Mouse (Mus musculus) layer of hippocampus, adult 8-10 months (tissue): ENCODE results near the gene Dnaic1. TPM values are rescaled to one million over a fixed set of nuclear protein-coding genes. Genes with fewer than 3 reads are reported as not detected.
A peak's percentile ranks its signal among the peaks of the same experiment; 100 is the strongest.
"Not testable (repeated sequence)": the region's sequence is repeated elsewhere in the genome, so short reads cannot be mapped to it uniquely, and the experiment has no call there.

Experiments
- DNase-seq, 2 experiments: peaks; one replicate each; pipeline ENCODE4 v3.0.0; 2022; ENCODE audit warnings: low spot score in 2 of 2
- total RNA-seq, 4 experiments: library from RNA; stranded (reverse); gene quantifications; 2 replicates each; pipeline ENCODE4 v1.2.4; 2022

Gene Dnaic1
- total RNA-seq, 4 experiments from 2014 or later, result 3.6 to 8.4 (median 5.9) TPM

DNA sequence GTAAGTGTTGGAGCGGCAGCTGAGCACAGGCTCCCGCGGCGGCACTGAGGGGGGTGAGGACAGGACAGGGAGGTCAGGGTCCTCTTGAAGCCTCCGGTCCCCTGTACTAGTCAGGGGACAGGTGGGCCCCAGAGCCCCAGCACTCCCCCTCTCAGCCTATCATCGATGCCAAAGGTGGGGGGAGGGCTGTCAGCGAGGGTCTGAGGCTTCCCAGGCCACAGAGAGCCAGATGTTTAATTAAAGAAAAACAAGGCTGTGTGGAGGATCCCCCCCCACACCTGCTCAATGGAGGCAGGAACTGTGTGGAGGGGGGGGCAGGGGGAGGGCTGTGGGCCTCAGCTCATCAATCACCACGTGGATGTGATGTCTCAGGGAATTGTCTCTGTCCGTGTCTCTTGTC, 94.0 kb downstream of the Dnaic1 start:
- no peak for DNase-seq

DNA sequence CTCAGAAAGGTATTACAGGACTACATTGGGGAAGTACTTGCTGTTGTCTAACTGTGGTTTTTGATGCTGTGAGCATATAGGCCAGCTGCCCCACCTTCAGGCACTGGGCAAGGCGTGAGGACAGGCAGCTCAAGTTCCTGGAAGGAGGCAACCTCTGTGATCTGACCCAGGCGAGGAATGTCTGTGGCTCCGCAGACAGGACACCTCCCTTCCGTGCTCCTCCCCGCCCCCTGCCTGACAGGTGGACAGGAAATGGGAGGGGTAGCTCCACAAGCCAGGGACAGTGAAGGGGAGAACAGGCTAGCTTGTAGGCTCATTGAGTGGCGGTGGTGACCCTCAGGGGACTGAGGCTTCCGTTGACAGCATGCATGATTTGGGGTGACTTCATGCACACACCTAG, 95.0 kb downstream of the Dnaic1 start:
- DNase-seq, result no peak

DNA sequence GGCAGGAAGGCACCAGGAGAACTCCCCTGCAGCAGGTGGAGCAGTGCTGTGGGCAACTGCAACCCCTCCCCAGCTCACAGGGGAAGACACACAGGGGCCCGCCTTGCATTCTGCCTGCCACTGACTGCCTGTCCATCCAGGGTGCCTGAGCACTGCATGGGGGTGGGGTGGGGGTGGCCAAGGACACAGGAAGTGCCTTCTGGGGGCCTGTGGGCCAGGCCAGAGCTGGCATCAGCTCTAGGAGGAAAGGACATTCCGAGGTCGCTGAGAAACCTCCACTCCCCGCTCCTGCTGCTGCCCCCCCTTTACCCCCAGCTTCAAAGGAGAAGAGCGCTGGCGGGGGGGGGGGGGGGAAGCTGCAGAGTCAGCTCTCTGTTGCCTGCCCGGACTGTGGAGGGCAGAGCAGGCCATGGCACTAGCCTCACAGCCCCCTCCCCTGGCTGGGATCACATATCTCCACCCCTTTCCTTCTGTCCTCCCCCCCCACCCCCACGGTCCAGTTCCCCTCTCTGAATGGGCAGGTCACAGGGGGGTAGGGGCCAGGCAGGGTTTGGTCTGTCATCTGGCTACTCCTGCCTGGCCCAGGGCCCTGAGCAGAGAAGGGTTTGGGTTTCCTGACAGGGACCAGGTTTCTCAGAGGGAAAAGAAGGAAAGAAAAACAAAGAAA, 95.6 kb downstream of the Dnaic1 start:
- DNase-seq, result no peak

DNA sequence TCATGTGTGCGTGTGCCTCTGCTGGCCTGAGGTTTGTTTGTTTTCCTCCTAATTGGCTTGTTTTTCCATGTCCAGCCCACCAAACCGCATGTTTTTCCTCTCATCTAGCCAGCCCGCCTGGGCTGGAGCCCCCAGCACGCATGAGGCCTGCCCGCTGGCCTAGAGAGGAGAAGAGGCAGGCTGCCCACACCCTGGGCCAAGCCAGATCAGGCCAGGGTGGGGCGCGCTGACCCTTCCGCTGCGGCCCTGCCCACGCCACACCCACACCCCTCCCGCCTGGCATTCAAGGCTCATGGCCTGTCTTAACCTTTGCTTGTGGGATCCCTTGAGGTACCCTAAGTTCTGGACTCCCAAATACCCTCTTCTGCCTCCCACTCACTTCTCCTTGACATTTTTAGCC, 97.1 kb downstream of the Dnaic1 start:
- no peak for DNase-seq

DNA sequence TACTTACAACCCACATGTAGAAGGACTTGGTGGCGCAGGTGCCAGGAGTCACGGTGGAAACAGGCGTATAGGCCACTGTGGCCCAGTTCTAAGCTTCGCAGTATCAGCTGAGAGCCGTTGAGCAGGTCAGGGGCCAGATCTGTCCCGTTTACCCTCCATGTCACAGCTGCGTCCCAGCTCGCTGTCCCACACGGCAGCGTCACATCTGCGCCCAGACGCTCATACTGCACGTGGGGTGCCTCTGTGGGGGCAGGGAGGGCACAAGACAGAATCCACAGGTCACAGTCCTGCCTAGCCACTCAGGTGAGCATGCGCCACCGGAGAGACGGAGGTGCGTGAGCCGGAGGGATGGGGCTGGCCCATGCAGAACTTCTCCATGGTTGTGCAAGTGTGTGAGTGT, 101.3 kb downstream of the Dnaic1 start:
- no peak for DNase-seq

DNA sequence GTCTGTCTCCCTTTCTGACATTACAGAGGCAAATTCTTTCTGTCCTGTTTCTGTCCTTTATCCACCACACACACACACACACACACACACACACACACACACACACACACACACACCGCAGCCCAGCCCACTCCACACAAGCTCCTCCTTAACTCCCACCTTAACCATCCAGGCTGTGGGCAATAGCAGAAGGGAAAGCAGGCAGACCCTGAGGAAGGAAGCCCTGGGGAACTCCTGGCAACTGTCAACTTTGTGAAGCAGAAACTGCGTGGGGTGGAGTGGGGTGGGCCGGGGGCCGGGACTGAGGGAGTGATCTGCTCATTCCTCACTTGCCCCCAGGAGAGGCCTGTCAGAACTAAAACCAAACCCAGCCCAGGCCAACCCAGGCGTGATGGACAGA, 101.9 kb downstream of the Dnaic1 start:
- DNase-seq, result no peak

DNA sequence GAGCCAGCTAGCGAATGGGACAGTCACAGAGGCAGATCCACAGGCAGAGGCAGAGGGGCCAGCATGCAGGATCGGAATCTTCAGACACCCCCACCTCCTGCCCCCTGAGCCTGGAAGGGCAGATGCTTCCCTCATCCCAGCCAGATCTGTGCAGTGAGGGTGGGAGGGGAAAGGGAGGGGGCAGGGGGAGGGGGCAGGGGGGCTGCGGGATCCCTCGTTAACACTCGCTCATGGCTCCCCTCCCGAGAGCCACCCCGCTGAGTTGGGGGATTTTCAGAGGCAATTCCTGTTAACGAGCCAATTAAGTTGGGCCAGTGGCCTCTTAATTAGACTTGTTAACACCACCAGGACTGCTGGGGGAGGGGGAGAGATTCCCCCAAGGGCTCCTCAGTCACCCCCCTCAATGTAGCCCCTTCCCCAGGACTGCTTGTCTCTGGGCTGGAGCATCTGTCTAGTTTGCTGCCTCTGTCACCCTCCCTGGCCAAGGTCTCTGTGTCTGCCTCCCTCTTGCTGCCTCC, 102.4 kb downstream of the Dnaic1 start:
- no peak for DNase-seq

DNA sequence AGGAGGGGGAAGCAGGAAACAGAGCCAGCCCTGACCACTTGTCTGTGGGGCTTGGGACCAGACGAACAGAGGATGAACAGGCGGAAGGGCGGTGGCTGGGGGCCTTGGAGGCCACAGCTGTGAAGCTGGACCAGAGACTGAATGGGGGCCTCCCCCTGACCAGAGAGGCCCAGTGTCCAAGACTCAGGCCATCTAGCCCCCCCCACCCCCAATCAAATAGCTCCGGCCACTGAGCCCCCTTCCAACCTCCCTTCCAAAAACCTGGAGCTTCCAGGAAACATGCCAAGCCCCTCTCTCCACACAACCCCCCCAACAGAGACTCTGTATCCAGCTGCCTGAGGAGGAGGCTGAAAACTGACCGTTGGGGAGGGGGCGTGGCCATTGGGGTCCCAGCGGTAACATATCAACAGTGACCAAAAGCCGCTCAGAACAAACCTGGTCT, 103.0 kb downstream of the Dnaic1 start:
- no peak for DNase-seq

DNA sequence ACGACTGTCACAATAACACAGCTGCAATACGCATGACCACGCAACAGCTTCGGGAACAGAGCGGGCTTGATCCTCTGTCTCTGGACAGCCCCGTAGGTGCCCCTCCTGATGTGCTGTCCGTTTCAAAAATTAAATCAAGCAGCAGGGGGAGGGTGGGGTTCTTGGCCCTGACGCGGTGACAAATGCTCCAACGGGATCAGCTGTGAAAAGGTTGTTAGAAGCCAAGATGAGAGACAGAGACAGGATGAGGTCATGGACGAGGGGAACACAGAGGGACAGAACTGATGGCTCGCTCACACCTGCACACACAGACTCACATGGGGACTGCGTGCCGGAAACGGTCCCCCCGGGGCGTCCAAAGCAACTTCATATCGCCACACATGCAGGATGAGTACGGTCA, 103.6 kb downstream of the Dnaic1 start:
- no peak for DNase-seq

DNA sequence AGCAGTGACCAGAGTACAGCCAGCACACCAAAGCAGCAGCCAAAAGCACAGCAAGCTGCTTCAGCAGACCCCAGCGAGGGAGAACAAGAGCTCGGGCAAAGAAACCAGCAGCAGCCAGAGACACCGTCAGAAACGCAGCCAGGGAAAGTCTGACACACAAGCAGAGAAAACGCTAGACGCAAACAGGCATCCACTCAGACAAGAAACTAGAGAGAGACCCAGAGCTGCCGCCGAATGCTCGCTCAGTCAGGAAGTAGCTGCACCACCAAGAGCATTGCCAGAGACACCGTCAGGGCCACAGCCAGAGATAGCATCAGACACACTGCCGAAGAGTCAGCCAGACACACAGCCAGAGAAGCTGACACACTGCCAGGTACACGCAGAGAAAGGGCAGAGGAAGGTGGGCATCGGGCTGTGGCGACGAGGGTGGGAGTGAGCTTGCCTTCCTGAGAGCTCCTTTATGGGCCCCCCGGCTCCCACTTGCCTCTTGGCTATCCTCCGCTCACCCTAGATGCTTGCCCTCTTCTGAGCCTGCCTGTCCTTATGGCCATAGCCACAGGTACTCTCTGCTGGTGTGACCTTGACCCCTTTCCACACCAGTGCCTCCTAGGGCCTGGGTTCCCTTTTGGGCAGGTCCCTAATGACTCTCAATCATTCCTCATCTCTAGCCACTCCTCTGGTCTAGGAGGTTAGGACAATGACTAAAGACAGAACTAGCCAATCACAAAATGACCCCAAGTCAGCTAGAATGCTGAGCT, 106.9 kb downstream of the Dnaic1 start:
- no peak for DNase-seq

DNA sequence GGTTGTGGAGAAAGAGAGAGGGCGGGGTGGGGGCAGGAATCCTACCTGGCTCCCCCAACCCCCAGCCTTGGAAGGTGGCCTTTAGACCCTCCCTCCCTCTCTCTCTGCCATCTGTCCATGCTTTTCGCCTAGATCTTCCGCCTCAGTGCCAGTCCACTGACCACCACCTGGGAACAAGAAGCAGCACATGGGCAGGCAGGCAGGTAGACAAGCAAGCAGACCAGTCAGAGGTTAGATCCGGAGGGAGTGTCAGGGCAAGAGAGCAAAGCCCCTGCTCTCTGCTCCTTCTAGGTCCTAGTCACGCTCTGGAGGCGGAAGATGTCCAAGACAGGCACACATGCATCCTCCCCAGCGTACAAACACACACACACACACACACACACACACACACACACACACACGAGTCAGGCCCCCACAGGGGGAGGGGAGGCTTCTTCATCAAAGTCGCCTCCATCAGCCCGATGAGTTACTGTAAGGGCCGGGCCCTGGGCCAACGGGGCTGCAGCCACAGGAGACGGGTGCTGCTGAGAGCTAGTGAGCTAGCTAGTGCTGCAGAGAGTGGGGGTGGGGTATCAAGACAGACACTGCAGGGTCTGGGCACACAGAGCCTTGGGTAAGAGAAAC, 107.5 kb downstream of the Dnaic1 start:
- no peak for DNase-seq

DNA sequence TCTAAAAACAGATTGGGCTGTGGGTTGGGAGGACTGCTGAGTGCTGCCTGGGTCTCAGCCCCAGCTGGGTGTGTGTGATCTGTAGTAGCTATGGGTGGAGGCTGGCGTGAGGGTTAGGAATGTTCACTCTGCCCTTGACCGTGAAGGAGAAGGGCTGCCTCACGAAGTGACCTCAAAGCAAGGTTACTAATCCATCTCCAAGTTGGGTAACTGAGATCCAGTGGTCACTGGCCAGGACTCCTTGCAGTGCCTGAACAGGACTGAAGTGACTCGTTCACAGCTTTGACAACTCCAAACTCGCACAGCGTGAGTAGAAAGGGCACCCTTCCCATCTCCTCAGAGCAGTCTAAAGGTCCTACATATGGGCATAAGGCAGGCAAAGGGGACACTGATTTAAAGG, 109.3 kb downstream of the Dnaic1 start:
- no peak for DNase-seq

DNA sequence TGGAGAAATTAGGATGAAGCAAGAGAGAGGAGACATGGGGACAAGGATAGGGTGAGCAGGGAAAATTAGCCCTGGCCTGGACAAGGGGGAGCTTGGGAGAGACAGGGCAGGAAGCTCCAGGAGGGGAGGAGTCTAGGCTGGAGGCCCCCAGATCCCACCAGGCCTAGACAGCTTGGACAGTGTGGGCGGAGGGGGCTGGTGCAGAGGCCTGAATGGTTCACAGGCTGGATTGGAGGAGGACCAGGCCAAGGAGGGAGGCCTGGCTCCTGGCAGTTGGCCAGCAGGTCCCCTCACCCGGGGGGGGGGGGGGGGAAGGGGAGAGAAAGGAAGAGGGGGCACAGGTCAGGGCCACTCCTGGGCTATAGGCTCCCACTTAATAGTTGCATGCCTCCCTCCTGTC, 109.7 kb downstream of the Dnaic1 start:
- DNase-seq, result no peak

DNA sequence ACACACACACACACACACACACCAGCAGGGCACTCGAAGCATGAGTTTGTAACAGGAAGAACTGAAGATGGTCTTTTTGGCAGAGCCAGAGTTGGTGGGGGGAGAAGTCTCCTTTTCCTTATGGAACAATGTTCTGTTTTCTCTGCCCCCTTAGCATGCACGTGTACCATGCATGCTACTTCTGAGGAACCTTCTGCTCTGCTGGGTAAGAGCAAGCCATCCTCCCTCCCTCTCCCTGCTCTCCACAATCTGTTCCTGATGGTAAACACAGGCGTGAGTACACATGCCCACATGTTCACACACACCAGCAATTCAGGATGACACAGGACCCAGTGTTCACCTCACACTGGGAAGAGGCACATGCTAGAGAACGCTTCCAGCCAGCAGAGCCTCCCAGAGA, 111.6 kb downstream of the Dnaic1 start:
- peak; percentile 60 to 70 for DNase-seq

DNA sequence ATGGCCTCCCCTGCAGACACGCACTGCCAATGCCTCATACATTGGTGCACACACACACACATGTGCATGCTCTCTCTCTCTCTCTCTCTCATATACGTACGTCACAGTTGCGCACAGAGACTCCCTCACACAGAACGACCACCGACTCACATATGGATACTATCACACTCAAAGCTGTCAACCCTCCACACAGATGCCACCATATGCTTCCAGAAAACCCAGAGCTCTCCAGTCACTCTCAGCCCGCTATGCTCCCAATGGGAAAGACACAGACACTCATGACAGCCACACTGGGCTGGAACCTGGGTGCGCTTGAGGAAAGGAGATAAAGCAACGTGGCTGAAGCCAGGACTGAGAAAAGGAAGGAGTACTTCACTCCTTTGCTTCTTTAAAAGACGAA, 112.4 kb downstream of the Dnaic1 start:
- no peak for DNase-seq

DNA sequence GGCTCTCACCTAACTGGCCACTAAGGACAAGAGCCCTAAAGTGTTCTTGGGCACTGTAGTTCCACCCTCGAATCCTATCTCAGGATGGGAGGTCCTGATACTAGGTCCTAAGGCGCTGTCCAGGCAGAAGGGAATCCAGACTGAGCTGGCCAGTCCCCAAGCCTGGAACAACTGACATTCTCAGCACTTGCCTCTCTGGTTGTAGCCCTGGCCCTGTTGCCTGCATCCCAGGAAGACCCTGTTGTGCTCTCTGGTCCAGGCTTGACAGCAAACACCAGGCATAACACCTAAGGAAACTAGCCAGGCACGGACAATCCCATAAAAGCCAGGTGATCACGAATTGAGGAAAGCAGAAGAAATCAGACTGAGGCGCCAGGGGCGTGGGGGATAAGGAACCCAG, 113.2 kb downstream of the Dnaic1 start:
- no peak for DNase-seq

DNA sequence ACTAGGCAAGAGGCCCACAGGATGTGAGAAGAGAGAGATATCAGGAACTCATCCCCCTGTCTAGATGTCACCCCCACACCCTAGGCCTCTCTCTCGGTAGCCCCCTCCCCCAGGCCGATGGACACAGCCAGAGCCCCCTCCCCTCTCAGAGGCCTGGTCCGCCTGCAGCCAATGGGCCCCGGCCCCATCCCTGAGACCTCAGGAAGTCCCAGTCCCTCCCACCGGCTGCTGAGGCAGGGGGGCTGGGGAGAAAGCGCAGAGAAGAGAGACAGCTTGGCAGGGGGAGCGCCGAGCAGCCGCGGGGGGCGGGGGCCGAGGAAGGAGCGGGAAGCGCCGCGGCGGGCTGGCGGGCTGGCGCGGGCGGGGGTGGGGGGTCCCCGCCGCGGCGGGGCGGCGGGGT, 113.7 kb downstream of the Dnaic1 start:
- not testable (repeated sequence) for DNase-seq

DNA sequence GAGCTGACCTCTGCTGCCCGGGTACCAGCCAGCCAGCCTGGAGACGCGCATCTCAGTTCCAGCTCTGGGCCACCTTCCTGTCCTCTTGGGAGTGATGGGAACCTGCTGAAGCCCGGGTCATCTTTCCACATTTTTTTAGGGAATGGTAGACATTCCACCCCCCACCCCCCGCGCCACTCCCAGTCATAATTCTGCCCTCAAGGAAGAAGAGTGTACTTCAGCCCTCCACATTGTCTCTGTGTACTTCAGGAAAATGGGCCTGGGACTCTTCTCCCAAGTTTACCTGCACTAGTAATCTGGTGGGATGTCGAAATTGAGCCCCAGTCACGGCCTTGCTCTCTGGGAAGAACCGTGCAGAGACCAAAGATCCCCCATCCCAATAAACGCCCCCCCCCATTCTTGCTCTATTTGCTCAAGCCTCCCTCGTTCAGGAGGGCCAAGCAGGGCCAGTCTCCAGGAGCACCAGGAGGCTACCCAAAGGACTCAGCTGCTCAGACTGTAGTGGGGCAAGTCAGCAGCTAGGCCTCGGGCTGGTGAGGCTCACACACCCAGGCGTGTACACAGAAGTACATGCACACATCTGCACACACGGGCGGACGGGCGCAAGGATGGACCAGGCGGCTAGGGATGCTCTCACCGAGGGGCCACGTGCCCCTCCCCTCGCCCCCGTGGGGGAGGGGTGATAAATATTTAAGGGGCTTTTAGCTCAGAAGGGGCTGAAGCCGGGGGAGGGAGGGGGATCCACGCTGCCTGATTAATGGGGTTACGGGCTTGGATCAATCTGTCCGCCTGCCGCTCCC, 114.8 kb downstream of the Dnaic1 start:
- not testable (repeated sequence) for DNase-seq

DNA sequence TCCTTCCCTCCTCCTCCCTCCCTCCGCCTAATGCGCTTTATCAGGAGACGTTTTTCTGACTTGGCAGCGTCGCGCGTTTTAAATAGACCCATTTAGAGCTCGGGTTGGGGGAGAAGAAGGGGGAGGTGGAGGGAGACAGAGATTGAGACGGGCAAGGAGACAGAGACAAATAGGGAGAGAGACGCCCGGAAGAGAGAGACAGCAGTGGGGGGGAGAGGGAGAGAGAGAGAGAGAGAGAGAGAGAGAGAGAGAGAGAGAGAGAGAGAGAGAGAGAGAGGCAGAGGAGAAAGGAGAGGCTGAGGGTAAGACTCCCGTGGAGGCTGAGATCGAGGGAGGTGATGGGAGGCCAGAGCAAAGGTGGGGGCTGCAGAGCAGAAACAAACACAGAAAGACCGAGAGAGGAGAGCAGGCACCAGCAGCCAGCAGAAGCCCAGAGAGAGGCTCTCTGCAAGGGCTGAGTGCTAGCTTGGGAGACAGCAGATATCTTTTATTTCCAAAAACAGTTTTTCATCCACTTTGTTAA, 115.4 kb downstream of the Dnaic1 start:
- not testable (repeated sequence) for DNase-seq

DNA sequence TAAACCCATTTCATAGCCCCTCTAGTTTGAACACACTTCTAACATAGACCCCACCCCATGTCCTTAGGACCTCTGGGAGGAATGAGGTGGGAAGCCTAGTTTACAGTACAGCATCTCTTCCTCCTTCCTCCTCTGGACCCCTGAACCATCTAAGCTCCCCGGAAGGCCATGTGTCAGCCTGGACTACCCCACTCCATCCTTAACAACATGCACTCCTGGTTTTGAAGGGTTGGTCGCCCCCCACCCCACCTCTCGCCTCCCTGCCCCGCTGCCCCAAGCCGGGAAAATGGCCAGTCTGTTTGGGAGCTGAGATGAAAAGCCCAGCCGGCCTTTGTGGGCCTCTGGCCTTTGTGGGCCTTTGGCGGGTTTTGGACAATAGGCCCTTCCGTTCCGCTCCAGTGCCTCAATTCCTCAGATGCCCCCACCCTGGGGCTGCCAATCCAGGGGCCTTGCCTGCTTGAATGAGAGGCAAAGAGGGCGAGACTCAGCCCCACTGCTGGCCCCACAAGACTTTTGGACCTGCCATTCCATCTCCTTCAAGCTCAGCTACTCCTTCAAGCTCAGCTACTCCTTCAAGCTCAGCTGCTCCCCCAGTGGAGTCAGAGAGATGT, 116.4 kb downstream of the Dnaic1 start:
- DNase-seq, result not testable (repeated sequence)
